Mouse (Mus musculus) lung, embryonic 15.5 days (tissue): ENCODE data around the gene Spata31d1b. TPM values are rescaled to one million over a fixed set of nuclear protein-coding genes. Genes with fewer than 3 reads are reported as not detected.
"Not testable (repeated sequence)": the region's sequence is repeated elsewhere in the genome, so short reads cannot be mapped to it uniquely, and the experiment has no call there.

Source experiments
- ATAC-seq: fragments of 200-750 bp; cut with Nextera tagmentation; 2 replicates; pipeline ENCODE4 v1.8.0; 2017; ENCODE audit warnings: moderate number of reproducible peaks, borderline replicate concordance; ENCODE audit not compliant: low FRiP score, low TSS enrichment; ENCODE audit errors: extremely low read depth
- H3K27ac ChIP-seq: fragments of 300-500 bp; sonication (generic); 2 replicates; pipeline ENCODE4 v1.5.1; 2015; ENCODE audit warnings: moderate library complexity, mild to moderate bottlenecking, inconsistent platforms
- H3K27me3 ChIP-seq: fragments of 300-500 bp; sonication (generic); 2 replicates; pipeline ENCODE4 v1.6.1; 2015; ENCODE audit warnings: inconsistent platforms
- H3K36me3 ChIP-seq: fragments of 300-500 bp; sonication (generic); 2 replicates; pipeline ENCODE4 v1.6.1; 2015; ENCODE audit warnings: inconsistent platforms
- H3K4me1 ChIP-seq: fragments of 300-500 bp; sonication (generic); 2 replicates; pipeline ENCODE4 v1.6.1; 2015; ENCODE audit warnings: inconsistent platforms
- H3K4me2 ChIP-seq: fragments of 300-500 bp; sonication (generic); 2 replicates; pipeline ENCODE4 v1.6.1; 2015; ENCODE audit warnings: inconsistent platforms, mild to moderate bottlenecking, moderate library complexity
- H3K4me3 ChIP-seq: fragments of 300-500 bp; sonication (generic); 2 replicates; pipeline ENCODE4 v1.5.1; 2015; ENCODE audit warnings: mild to moderate bottlenecking, inconsistent platforms
- H3K9ac ChIP-seq: fragments of 300-500 bp; sonication (generic); 2 replicates; pipeline ENCODE4 v1.6.1; 2015; ENCODE audit warnings: inconsistent platforms
- H3K9me3 ChIP-seq: fragments of 300-500 bp; sonication (generic); 2 replicates; pipeline ENCODE4 v1.6.1; 2016; ENCODE audit warnings: inconsistent platforms
- WGBS: fragments of 180-500 bp; shearing (Covaris S2); methylation state at CpG from one replicate; pipeline ENCODE4 v1.1.7; 2015; 5-methylcytosine and 5-hydroxymethylcytosine counted together
- polyA plus RNA-seq: library from polyadenylated mRNA; unstranded; fragments of >200 nt; fragmentation: Nextera tagmentation; extraction: Ambion mirVana; gene quantifications from 2 replicates; pipeline ENCODE4 v1.2.1, GENCODE M21; 2015

Spata31d1b gene
- polyA plus RNA-seq, 1 experiment from 2014 or later, result not detected

DNA sequence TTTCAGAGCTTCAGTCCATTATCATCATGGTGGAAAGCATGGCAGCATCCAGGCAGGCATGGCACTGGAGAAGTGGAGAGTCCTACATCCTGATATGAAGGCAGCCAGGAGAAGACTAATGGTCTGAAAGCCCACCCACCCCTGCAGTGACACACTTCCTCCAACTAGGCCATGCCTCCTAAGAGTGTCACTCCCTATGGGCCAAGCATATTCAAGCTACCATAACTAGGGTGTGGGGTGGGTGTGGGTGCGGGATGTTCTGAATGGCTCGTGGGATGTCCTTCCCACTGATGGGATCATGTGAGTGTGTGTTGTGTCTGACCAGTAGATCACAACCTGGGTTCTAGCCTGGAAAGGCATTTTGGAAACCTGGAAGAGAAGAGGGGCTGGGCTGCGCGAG is 21.9 kb downstream of the Spata31d1b start:
- no peaks in the 10 kb centered on the region for H3K36me3 ChIP-seq
- H3K27ac ChIP-seq, result no peak overlapping the region
- H3K4me3 ChIP-seq, result no peak overlapping the region
- no peak overlapping the region for H3K4me2 ChIP-seq
- no peaks in the 10 kb centered on the region for H3K9me3 ChIP-seq
- 74% methylated on average over 4 of the region's 4 CpGs for WGBS
- H3K4me1 ChIP-seq, result no peaks in the 10 kb centered on the region
- ATAC-seq, result no peak
- no peak overlapping the region for H3K9ac ChIP-seq
- no peaks in the 10 kb centered on the region for H3K27me3 ChIP-seq

GRCm38 (mm10) chr13:59734347-59734746 is 22.3 kb downstream of the Spata31d1b start:
- not testable (repeated sequence) for H3K36me3 ChIP-seq, H3K9me3 ChIP-seq, H3K4me3 ChIP-seq, H3K4me1 ChIP-seq, H3K27ac ChIP-seq, ATAC-seq, H3K4me2 ChIP-seq, H3K27me3 ChIP-seq, H3K9ac ChIP-seq
- WGBS, result 23% methylated on average over 6 of the region's 6 CpGs

GRCm38 (mm10) chr13:59735190-59735589 is 23.1 kb downstream of the Spata31d1b start:
- Histone ChIP-seq H3K9ac (no peak overlapping the region), H3K4me2 (no peak overlapping the region), H3K27me3 (no peaks in the 10 kb centered on the region), H3K36me3 (no peaks in the 10 kb centered on the region), H3K4me1 (no peaks in the 10 kb centered on the region), H3K9me3 (no peaks in the 10 kb centered on the region), H3K27ac (no peak overlapping the region), H3K4me3 (no peak overlapping the region)
- ATAC-seq, result peak; percentile 76
- WGBS, result 24% methylated on average over 3 of the region's 3 CpGs

DNA sequence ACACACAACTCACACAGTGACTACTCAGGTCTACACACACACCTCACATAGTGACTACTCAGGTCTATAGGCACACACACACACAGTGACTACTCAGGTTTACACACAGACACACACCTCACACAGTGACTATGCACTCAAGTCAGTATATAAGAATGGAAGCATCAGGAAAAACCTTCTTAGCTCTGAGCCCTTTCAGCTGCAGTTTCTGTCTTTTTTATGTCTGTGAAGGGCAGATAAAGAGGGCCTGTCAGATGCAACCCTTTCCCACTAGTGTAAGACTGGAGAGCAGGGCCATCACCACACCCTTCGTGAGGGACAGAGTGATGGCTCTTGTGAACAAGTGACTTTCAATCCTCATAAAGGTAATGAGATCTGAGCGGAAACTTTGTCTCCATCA is 26.4 kb downstream of the Spata31d1b start:
- Histone ChIP-seq H3K36me3 (no peaks in the 10 kb centered on the region), H3K4me3 (no peak overlapping the region), H3K4me2 (no peak overlapping the region), H3K9ac (no peak overlapping the region), H3K27me3 (no peaks in the 10 kb centered on the region), H3K27ac (no peak overlapping the region), H3K9me3 (no peaks in the 10 kb centered on the region), H3K4me1 (no peaks in the 10 kb centered on the region)
- WGBS, result 75% methylated on average over 2 of the region's 2 CpGs
- 0 out of 2 replicates have a peak, but pooled peaks have one; percentile 44 for ATAC-seq

DNA sequence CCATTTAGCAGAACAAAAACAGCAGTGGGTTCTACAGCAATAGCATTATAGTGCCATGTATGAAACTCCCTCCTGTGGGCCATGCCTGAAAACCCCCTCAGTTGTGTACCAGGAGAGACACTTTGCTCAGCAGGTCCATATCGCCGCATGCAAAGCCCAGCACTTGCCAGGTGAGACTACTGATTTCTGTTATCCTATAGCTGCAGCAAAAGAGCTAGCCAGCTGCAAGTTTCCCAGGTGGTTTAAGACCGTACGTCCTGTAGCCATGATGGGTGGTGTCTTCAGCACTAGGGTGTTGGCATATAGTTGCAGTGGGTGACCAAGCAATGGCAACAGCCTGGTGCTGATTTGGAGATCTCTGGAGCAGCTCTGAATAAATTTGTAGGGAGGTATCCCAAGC is 27.3 kb downstream of the Spata31d1b start:
- no peaks in the 10 kb centered on the region for H3K27me3 ChIP-seq
- 84% methylated on average over 4 of the region's 4 CpGs for WGBS
- no peak overlapping the region for H3K9ac ChIP-seq

DNA sequence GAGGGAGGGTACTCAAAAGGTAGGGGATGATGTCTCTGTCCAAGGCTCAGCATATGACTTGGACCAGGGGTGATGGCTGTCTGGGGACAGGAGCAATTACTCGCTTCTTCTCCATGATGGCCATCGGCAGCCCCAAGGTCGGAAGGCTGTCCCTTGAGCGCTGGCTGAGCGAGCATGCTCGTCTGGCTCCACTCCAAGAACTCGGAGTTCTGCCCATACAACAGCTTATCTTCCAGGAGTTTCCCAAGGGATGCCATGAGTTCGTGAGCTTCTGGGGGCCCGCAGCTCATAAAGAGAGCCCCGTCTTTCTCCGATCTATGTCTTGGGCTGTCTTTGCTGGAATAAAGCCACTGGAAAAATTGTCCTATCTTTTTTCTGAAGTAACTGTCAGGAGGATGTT is 29.0 kb downstream of the Spata31d1b start:
- Histone ChIP-seq H3K4me2 (no peak overlapping the region), H3K4me1 (no peaks in the 10 kb centered on the region), H3K9me3 (no peaks in the 10 kb centered on the region), H3K27ac (no peak overlapping the region), H3K36me3 (no peaks in the 10 kb centered on the region), H3K4me3 (no peak overlapping the region), H3K27me3 (no peaks in the 10 kb centered on the region), H3K9ac (no peak overlapping the region)
- 73% methylated on average over 11 of the region's 11 CpGs for WGBS
- no peak for ATAC-seq

More for the DNA sequence above, 27.3 kb downstream of the Spata31d1b start:
- Histone ChIP-seq H3K27ac (no peak overlapping the region), H3K4me2 (no peak overlapping the region), H3K4me3 (no peak overlapping the region), H3K36me3 (no peaks in the 10 kb centered on the region), H3K4me1 (no peaks in the 10 kb centered on the region), H3K9me3 (no peaks in the 10 kb centered on the region)
- ATAC-seq, result no peak

DNA sequence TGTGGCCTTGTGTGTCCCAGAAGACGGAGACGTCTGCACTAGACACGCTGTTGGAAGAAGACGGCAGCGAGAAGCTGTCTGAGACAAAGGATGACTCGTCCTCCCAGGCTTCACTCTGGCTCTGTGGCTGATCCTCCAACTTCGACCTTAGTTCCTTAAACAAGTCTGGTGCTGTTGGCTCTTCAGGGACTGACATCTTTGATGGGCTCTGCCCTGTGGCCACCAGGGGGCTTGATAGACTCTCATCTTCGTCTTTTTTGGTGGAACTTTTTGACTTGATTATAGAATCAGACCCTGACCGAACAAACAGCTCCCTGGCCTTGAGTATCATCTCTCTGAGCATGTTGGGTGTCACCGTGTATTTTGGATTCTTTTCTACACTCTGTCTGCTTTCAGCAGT is 29.6 kb downstream of the Spata31d1b start:
- Histone ChIP-seq H3K9ac (no peak overlapping the region), H3K36me3 (no peaks in the 10 kb centered on the region), H3K4me2 (no peak overlapping the region), H3K4me1 (no peaks in the 10 kb centered on the region), H3K4me3 (no peak overlapping the region), H3K9me3 (no peaks in the 10 kb centered on the region), H3K27me3 (no peaks in the 10 kb centered on the region), H3K27ac (no peak overlapping the region)
- WGBS, result 72% methylated on average over 10 of the region's 10 CpGs
- ATAC-seq, result no peak

DNA sequence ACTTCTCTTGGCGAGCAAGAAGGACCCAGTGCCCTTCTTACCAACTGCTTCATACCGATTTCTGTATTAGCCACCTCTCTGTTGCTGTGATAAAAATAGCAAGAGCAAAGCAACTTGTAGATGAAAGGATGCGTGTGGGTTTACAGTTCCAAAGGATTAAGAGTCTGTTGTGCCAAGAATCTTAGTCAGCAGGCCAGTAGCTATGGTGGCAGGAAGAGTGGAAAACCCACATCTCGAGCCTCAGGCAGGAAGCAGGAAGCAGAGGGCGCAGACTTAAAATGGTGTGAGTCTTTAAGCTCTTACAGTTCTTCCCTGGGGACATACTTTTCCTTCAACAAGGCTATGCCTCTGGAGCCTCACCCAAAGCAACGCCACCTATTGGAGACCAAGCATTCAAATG is 33.4 kb downstream of the Spata31d1b start:
- no peak overlapping the region for H3K4me3 ChIP-seq
- no peak overlapping the region for H3K9ac ChIP-seq
- no peak overlapping the region for H3K27ac ChIP-seq
- no peak overlapping the region for H3K4me2 ChIP-seq
- H3K36me3 ChIP-seq, result no peaks in the 10 kb centered on the region
- H3K4me1 ChIP-seq, result no peaks in the 10 kb centered on the region
- H3K9me3 ChIP-seq, result no peaks in the 10 kb centered on the region
- WGBS, result 77% methylated on average over 6 of the region's 6 CpGs
- H3K27me3 ChIP-seq, result no peaks in the 10 kb centered on the region
- ATAC-seq, result no peak

- H3K4me2 ChIP-seq, result no peak overlapping the region
- no peaks in the 10 kb centered on the region for H3K9me3 ChIP-seq
- H3K9ac ChIP-seq, result no peak overlapping the region
- H3K4me3 ChIP-seq, result no peak overlapping the region
- no peaks in the 10 kb centered on the region for H3K4me1 ChIP-seq
- H3K36me3 ChIP-seq, result no peaks in the 10 kb centered on the region
- ATAC-seq, result no peak
- 68% methylated on average over 5 of the region's 6 CpGs for WGBS
- H3K27ac ChIP-seq, result no peak overlapping the region
- H3K27me3 ChIP-seq, result no peaks in the 10 kb centered on the region
These were observed 34.1 kb downstream of the Spata31d1b start for GRCm38 (mm10) chr13:59746164-59746563.

GRCm38 (mm10) chr13:59746711-59747110 is 34.6 kb downstream of the Spata31d1b start, which contains the start of gene 1700014D04Rik:
Gene 1700014D04Rik, minus strand, starts transcription at chr13:59746752.
- no peak for ATAC-seq
- no peaks in the 10 kb centered on the region for H3K27me3 ChIP-seq

GRCm38 (mm10) chr13:59750310-59750709 is 38.2 kb downstream of the Spata31d1b start:
- ATAC-seq, result no peak
- H3K27me3 ChIP-seq, result no peaks in the 10 kb centered on the region
- H3K9me3 ChIP-seq, result no peaks in the 10 kb centered on the region
- WGBS, result 83% methylated on average over 12 of the region's 12 CpGs
- H3K4me2 ChIP-seq, result no peak overlapping the region
- H3K36me3 ChIP-seq, result peaks cover 7% of the 10 kb centered on the region; the same call in 1 of the 2 replicates
- H3K27ac ChIP-seq, result no peak overlapping the region
- no peak overlapping the region for H3K9ac ChIP-seq
- H3K4me3 ChIP-seq, result no peak overlapping the region
- no peaks in the 10 kb centered on the region for H3K4me1 ChIP-seq

More at GRCm38 (mm10) chr13:59746711-59747110, 34.6 kb downstream of the Spata31d1b start, which contains the start of gene 1700014D04Rik:
- 80% methylated on average over 9 of the region's 9 CpGs for WGBS
- no peak within 1 kb of the TSS for H3K27ac ChIP-seq
- no peaks in the 10 kb centered on the region for H3K4me1 ChIP-seq
- H3K4me2 ChIP-seq, result no peak within 1 kb of the TSS
- no peak within 1 kb of the TSS for H3K4me3 ChIP-seq
- no peaks in the 10 kb centered on the region for H3K9me3 ChIP-seq
- no peak within 1 kb of the TSS for H3K9ac ChIP-seq
- H3K36me3 ChIP-seq, result no peaks in the 10 kb centered on the region

DNA sequence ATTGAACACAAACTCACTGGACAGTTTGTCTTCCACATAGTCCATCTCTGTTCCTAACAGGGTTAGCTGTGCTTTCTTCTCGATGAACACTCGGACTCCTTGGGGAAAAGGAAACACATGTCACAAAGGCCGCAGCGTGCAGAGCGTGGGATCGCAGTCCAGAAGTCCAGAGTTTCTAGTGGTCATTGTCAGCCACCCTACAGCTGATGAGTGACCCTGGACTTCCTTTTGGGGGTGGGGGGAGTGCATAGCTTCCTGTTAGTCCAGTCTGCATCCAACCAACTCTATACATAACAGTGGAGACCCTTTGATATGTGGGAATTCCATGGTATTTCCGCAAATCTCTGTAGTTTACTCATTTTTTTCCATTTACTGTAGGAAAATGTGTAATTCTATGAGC is 44.8 kb downstream of the Spata31d1b start:
- H3K9me3 ChIP-seq, result no peaks in the 10 kb centered on the region
- 80% methylated on average over 7 of the region's 7 CpGs for WGBS
- H3K27ac ChIP-seq, result no peak overlapping the region
- peak; percentile 40; the same call in 1 of the 2 replicates for ATAC-seq
- peaks cover 43% of the 10 kb centered on the region for H3K36me3 ChIP-seq
- H3K27me3 ChIP-seq, result no peaks in the 10 kb centered on the region
- H3K4me2 ChIP-seq, result no peak overlapping the region
- H3K4me3 ChIP-seq, result no peak overlapping the region
- H3K9ac ChIP-seq, result no peak overlapping the region
- H3K4me1 ChIP-seq, result no peaks in the 10 kb centered on the region

DNA sequence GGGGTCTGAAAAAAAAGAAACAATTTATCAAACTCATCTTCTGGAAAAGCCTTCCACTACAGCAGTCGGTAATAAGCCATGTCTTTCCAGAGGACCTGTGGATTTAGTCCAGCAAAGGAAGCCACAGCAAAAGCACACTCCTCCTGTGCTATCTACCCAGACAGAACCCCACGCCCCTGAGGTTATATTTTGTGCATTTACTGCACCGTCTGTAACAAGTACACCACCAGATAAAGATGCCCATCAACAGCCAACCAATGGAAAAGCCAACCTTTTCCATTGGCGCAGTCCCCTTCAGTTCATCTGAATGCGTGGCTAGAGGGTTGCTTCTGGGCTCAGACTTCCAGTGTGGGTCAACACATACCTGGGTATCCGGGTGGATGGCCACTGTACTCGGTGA is 50.7 kb downstream of the Spata31d1b start:
- peaks cover 37% of the 10 kb centered on the region for H3K36me3 ChIP-seq
- no peak for ATAC-seq
- 82% methylated on average over 7 of the region's 7 CpGs for WGBS

More for the DNA sequence above, 50.7 kb downstream of the Spata31d1b start:
- H3K27me3 ChIP-seq, result no peaks in the 10 kb centered on the region
- H3K4me1 ChIP-seq, result peaks cover 21% of the 10 kb centered on the region
- H3K9ac ChIP-seq, result no peak overlapping the region
- H3K9me3 ChIP-seq, result no peaks in the 10 kb centered on the region
- H3K27ac ChIP-seq, result no peak overlapping the region
- no peak overlapping the region for H3K4me2 ChIP-seq
- H3K4me3 ChIP-seq, result no peak overlapping the region
